Mouse (Mus musculus) hindbrain, embryonic 11.5 days (tissue): Measurements from ENCODE around the gene Olfr1277. TPM values are rescaled to one million over a fixed set of nuclear protein-coding genes. Genes with fewer than 3 reads are reported as not detected.

Source experiments
- ATAC-seq: fragments of 200-750 bp; cut with Nextera tagmentation; 2 replicates; pipeline ENCODE4 v1.8.0; 2017; ENCODE audit warnings: mild to moderate bottlenecking, moderate TSS enrichment, moderate library complexity; ENCODE audit not compliant: low FRiP score
- DNase-seq: peaks from one replicate; pipeline ENCODE4 v3.0.0-alpha.2; 2015; ENCODE audit warnings: low spot score
- H3K27ac ChIP-seq: fragments of 300-500 bp; sonication (generic); 2 replicates; pipeline ENCODE4 v1.5.1; 2014; ENCODE audit warnings: mild to moderate bottlenecking, low read depth, low read length
- H3K27me3 ChIP-seq: fragments of 300-500 bp; sonication (generic); 2 replicates; pipeline ENCODE4 v1.6.1; 2014; ENCODE audit warnings: mild to moderate bottlenecking, low read length, moderate library complexity, mixed read lengths; ENCODE audit not compliant: control insufficient read depth, insufficient read depth
- H3K36me3 ChIP-seq: fragments of 300-500 bp; sonication (generic); 2 replicates; pipeline ENCODE4 v1.6.1; 2014; ENCODE audit warnings: mild to moderate bottlenecking, low read length, moderate library complexity, mixed read lengths; ENCODE audit not compliant: control insufficient read depth, insufficient read depth
- H3K4me1 ChIP-seq: fragments of 300-500 bp; sonication (generic); replicated peaks from 2 replicates; pipeline ENCODE4 v1.6.1; 2014; ENCODE audit warnings: low read length, mixed read lengths; ENCODE audit not compliant: control insufficient read depth, insufficient read depth
- H3K4me2 ChIP-seq: fragments of 300-500 bp; sonication (generic); replicated peaks from 2 replicates; pipeline ENCODE4 v1.6.1; 2014; ENCODE audit warnings: mild to moderate bottlenecking, low read depth, low read length
- H3K4me3 ChIP-seq: fragments of 300-500 bp; sonication (generic); 2 replicates; pipeline ENCODE4 v1.5.1; 2014; ENCODE audit warnings: low read depth, low read length
- H3K9ac ChIP-seq: fragments of 300-500 bp; sonication (generic); 2 replicates; pipeline ENCODE4 v1.6.1; 2014; ENCODE audit warnings: low read depth, low read length
- H3K9me3 ChIP-seq: fragments of 300-500 bp; sonication (generic); 2 replicates; pipeline ENCODE4 v1.6.1; 2016; ENCODE audit warnings: low read length; ENCODE audit not compliant: control insufficient read depth
- WGBS: fragments of 180-500 bp; shearing (Covaris S2); extraction: QIAGEN DNeasy Blood & Tissue Kit; methylation state at CpG from one replicate; pipeline ENCODE4 v1.1.7; 2014; 5-methylcytosine and 5-hydroxymethylcytosine counted together
- polyA plus RNA-seq: library from polyadenylated mRNA; unstranded; fragments of >200 nt; fragmentation: Nextera tagmentation; extraction: Ambion mirVana; gene quantifications from 2 replicates; pipeline ENCODE4 v1.2.1, GENCODE M21; 2014

Olfr1277 gene
- polyA plus RNA-seq: not detected in 2 replicates

DNA sequence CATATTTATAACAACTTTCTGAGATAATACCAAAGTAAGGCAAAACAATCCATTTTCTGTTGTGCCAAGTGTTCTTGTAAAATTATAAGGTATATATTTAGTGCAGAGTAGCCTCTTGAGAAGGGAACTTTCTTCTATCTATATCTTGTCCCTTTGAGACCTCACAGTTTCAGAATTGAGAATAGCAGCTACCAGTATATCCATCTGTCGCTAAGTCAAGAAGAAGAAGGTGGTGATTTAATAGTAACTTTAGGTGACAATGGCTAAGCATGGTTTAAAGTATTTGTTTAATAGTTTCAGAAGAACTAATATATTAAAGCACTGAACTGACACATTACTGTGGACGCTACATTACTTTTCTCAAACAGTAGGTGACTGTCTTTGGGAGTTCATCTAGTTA is at the start of gene Olfr1277:
Gene Olfr1277 (minus strand): TSS at position 101 of the 400 bp plus-strand sequence.
- no peaks in the 10 kb centered on the region for H3K27me3 ChIP-seq
- 84% methylated on average over 2 of the region's 2 CpGs for WGBS
- H3K4me2 ChIP-seq: no peak within 1 kb of the TSS
- no peak within 1 kb of the TSS for H3K4me3 ChIP-seq
- DNase-seq (no peak), ATAC-seq (no peak)
- no peaks in the 10 kb centered on the region for H3K4me1 ChIP-seq
- H3K27ac ChIP-seq: no peak within 1 kb of the TSS
- no peaks in the 10 kb centered on the region for H3K9me3 ChIP-seq
- no peak within 1 kb of the TSS for H3K9ac ChIP-seq
- no peaks in the 10 kb centered on the region for H3K36me3 ChIP-seq

DNA sequence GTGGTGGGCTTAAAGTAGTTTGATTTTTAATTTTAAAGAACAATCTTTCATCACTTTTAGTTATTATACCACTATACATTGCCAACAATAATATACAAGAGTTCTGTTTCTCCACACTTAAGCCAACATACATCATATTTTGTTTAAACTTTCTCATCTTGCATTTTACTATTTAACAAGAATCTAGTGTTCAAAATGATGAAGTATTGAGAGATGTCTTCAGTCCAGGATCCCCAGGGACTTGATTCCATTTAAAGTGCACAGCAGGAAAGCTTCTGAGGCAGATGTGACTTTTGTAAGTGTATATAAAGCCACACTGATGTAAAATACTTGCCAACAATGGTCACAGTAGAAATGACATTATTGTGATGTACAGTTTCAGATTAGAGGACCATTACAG is 39.8 kb upstream of the Olfr1277 start, which contains the start of gene Olfr1280:
Gene Olfr1280 (plus strand): TSS at position 301 of the 400 bp plus-strand sequence.
- Histone ChIP-seq H3K27me3 (no peaks in the 10 kb centered on the region), H3K9ac (no peak within 1 kb of the TSS), H3K4me1 (no peaks in the 10 kb centered on the region), H3K4me3 (no peak within 1 kb of the TSS), H3K27ac (no peak within 1 kb of the TSS), H3K36me3 (no peaks in the 10 kb centered on the region), H3K4me2 (no peak within 1 kb of the TSS), H3K9me3 (no peaks in the 10 kb centered on the region)
- ATAC-seq (no peak), DNase-seq (no peak)

DNA sequence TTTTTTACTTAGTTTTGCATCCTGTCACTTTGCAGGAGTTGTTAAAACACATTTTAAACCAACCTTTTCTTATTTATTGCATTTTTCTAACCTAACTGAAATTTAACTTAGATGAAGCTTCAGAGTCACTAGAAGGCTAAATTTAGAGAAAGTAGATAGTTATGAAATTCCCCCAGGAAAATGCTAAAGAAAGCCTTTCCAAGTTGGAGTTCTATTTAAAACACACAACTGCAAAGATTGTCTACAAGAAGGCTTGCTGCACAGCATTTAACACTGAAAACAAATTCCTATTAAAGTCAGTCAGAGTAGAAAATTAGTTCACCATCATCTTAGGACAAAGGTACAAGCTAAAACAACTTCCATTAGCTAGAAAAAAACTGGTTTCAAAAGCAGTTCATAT is 26.5 kb upstream of the Olfr1277 start, which contains the start of gene Olfr1279:
Gene Olfr1279 (plus strand): TSS at position 262 of the 400 bp plus-strand sequence.
- H3K4me3 ChIP-seq: no peak within 1 kb of the TSS
- H3K9ac ChIP-seq: no peak within 1 kb of the TSS
- no peaks in the 10 kb centered on the region for H3K4me1 ChIP-seq
- ATAC-seq: no peak
- H3K27ac ChIP-seq: no peak within 1 kb of the TSS
- H3K27me3 ChIP-seq: no peaks in the 10 kb centered on the region
- no peaks in the 10 kb centered on the region for H3K36me3 ChIP-seq
- DNase-seq: no peak
- no peaks in the 10 kb centered on the region for H3K9me3 ChIP-seq
- H3K4me2 ChIP-seq: no peak within 1 kb of the TSS

DNA sequence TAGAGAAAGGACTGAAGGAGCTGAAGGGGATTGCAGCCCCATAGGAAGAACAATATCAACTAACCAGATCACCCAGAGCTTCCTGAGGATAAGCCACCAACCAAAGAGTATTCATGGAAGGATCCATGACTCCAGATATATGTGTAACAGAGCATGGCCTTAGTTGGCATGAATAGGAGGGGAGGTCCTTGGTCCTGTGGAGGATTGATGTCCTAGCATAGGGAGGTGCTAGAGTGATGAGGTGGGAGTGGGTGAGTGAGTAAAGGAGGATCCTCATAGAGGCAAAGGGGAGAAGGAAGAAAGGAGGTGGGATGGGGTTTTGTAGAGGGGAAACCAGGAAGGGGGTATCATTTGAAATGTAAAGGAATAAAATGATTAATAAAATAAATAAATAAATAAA is 24.6 kb upstream of the Olfr1277 start:
- DNase-seq: no peak
- no peaks in the 10 kb centered on the region for H3K36me3 ChIP-seq
- H3K9ac ChIP-seq: no peak overlapping the region
- H3K4me3 ChIP-seq: no peak overlapping the region
- no peak for ATAC-seq
- H3K4me1 ChIP-seq: no peaks in the 10 kb centered on the region
- no peaks in the 10 kb centered on the region for H3K9me3 ChIP-seq
- H3K27ac ChIP-seq: no peak overlapping the region
- H3K4me2 ChIP-seq: no peak overlapping the region
- no peaks in the 10 kb centered on the region for H3K27me3 ChIP-seq

DNA sequence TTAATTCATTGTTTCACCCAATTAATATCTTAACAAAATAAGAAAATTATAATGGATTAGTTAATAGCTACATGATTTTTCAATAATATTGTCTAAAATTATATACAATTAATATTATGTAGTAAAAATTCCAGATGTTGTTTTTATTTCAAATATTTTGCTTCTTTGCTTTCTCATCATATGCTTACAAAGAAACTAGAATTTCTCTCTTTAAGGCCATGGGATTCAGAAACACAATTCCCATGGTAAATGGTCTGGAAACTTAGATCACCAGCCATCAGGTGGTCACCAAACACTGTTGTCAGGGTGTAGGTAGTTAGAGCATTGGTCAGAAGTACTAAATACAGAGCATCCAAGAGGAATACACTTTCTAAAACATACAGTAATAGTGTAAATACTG is 15.9 kb upstream of the Olfr1277 start, which contains the start of gene Olfr1278:
Gene Olfr1278 (plus strand): TSS at position 301 of the 400 bp plus-strand sequence.
- DNase-seq (no peak), ATAC-seq (no peak)

DNA sequence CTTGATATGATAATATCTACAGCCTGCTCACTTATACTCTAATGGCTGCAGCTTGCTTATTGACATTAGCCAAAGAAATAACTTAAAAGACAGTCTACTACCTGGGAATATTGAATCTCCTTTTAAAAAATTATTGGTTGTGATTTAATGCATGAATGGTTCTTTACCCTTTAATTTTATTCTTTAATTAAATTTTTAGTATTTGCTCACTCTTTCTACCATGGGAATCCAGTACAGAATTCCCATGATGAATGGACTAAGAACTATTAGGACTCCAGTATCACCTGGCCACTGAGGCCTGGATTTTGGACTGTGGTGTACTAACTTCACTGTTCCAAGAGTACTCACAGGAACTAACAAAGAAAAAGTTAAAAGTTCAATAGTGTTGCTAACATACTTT is 19.7 kb downstream of the Olfr1277 start, which contains the start of gene Olfr1276:
Gene Olfr1276 (plus strand): TSS at position 301 of the 400 bp plus-strand sequence.
- no peak for DNase-seq
- Histone ChIP-seq H3K4me3 (no peak within 1 kb of the TSS), H3K36me3 (no peaks in the 10 kb centered on the region), H3K4me1 (no peaks in the 10 kb centered on the region), H3K27ac (no peak within 1 kb of the TSS), H3K4me2 (no peak within 1 kb of the TSS), H3K27me3 (no peaks in the 10 kb centered on the region), H3K9ac (no peak within 1 kb of the TSS), H3K9me3 (no peaks in the 10 kb centered on the region)
- no peak for ATAC-seq

More for the DNA sequence above, 15.9 kb upstream of the Olfr1277 start, which contains the start of gene Olfr1278:
- no peaks in the 10 kb centered on the region for H3K9me3 ChIP-seq
- no peaks in the 10 kb centered on the region for H3K27me3 ChIP-seq
- no peak within 1 kb of the TSS for H3K9ac ChIP-seq
- H3K4me1 ChIP-seq: no peaks in the 10 kb centered on the region
- no peak within 1 kb of the TSS for H3K4me3 ChIP-seq
- no peak within 1 kb of the TSS for H3K4me2 ChIP-seq
- H3K27ac ChIP-seq: no peak within 1 kb of the TSS
- no peaks in the 10 kb centered on the region for H3K36me3 ChIP-seq

DNA sequence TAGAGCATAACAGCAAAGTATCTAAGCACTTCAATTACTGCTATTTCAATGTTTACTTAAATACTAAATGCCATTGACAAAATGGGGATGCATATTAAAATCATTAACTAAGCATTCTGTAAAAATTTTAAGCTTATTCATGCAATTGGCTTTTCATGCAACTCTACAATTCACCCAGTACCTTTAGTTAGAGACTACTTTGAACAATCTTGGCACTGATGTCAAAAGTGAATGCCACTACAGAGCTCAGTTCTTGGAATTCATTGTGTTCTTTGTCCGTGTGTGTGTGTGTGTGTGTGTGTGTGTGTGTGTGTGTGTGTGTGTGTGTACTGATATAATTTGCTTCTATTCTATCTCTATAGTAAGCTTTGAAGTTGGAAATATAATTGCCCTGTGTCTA is 38.7 kb downstream of the Olfr1277 start, which contains the start of gene Olfr1275:
Gene Olfr1275 (minus strand): TSS at position 101 of the 400 bp plus-strand sequence.
- 88% methylated on average over 1 of the region's 1 CpGs for WGBS
- H3K4me2 ChIP-seq: no peak within 1 kb of the TSS
- H3K9ac ChIP-seq: no peak within 1 kb of the TSS
- no peaks in the 10 kb centered on the region for H3K9me3 ChIP-seq
- no peak for ATAC-seq
- H3K27ac ChIP-seq: no peak within 1 kb of the TSS
- no peaks in the 10 kb centered on the region for H3K27me3 ChIP-seq
- no peak within 1 kb of the TSS for H3K4me3 ChIP-seq
- no peaks in the 10 kb centered on the region for H3K36me3 ChIP-seq
- H3K4me1 ChIP-seq: no peaks in the 10 kb centered on the region
- DNase-seq: no peak

DNA sequence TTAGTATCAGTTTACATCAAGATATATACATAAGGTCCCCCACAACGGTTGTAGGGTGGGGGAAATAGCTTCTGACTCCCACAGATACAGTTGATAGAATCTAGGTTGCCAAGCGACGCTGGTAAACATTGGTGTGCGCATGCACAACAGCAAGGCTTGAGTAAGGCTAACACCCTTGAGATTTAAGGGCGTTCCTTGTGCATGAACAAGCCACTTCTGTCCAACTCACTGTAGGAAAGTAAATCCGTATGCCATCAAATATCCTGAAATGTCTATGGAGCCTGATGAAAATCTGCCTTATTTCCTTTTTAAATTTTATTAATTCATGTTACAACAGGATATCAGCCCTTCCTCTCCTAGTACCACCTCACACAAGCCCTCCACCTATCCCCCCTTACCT is 44.4 kb downstream of the Olfr1277 start, which contains the start of gene 4930430A15Rik:
Gene 4930430A15Rik (minus strand): TSS at position 101 of the 400 bp plus-strand sequence.
- no peak within 1 kb of the TSS for H3K27ac ChIP-seq
- H3K4me3 ChIP-seq: no peak within 1 kb of the TSS
- H3K27me3 ChIP-seq: no peaks in the 10 kb centered on the region
- no peak within 1 kb of the TSS for H3K9ac ChIP-seq
- H3K9me3 ChIP-seq: no peaks in the 10 kb centered on the region
- no peaks in the 10 kb centered on the region for H3K36me3 ChIP-seq
- DNase-seq: no peak
- H3K4me1 ChIP-seq: no peaks in the 10 kb centered on the region
- no peak for ATAC-seq
- 94% methylated on average over 6 of the region's 6 CpGs for WGBS
- H3K4me2 ChIP-seq: no peak within 1 kb of the TSS
